Mouse (Mus musculus): ENCODE measurements around the gene Txlna. TPM values are rescaled to one million over a fixed set of nuclear protein-coding genes. Genes with fewer than 3 reads are reported as not detected.

Gene Txlna
- total and polyA plus RNA-seq, 3 experiments, result 68.9 to 69.5 TPM; not detected in 1

DNA sequence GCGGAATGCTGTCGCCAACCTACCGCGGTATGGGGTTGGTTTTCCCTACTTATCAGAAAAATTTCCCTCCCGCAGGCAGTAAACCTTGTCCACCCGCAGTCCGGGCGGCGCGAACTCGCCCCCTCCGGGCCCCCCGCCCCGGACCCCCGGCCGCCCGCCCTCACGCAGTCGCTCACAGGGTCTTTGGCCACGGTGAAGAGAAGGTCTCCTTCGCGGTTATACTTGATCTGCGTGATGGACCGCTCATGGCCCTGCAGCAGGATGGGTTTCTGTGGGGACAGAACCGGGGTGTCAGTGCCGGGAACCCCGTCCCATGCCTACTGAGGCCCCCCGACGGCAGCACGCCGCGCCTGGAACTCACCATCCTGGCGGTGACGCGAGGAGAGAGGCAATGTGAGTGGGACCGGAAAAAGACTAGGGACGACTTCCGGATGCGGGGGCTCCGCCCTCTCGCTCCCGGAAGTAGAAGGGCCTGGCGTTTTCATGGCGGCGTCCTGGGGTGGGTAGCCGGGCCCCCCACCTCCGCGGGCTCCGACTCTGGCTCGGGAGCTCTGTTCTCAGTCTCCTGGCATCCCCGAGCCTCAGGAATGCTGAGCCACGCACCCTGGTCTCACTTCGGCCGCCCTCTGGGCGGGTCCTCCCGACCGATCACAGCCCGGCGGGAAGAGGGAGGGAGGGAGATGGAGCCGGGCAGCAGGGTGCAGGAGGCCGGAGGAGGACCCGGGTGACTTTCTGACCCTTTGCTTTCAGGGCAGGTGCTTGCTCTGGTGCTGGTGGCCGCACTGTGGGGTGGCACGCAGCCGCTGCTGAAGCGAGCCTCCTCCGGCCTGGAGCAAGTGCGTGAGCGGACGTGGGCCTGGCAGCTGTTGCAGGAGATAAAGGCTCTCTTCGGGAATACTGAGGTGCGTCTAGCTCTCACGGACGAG is 40.4 kb downstream of the Txlna start, which contains the start of the genes Eif3i and Tmem234 (continued):
- 0 out of 2 replicates have a peak, but pooled peaks have one; percentile 60 for TF ChIP-seq ZMIZ1 (IDR thresholded peaks at IDR 0.05; ENCODE audit: low read depth, low read length)
- TF ChIP-seq MXI1 (IDR thresholded peaks at IDR 0.05; ENCODE audit: low read depth, low read length), result peak; percentile 96
- no peak for TF ChIP-seq CHD1 (IDR thresholded peaks at IDR 0.05; ENCODE audit: low read depth, low read length)
- 0 out of 2 replicates have a peak, but pooled peaks have one; percentile 27 for TF ChIP-seq E2F4 (IDR thresholded peaks at IDR 0.05; ENCODE audit: borderline replicate concordance, low read depth, low read length)
- no peak for TF ChIP-seq MAFK (IDR thresholded peaks at IDR 0.05; ENCODE audit: borderline replicate concordance, low read depth, low read length)

DNA sequence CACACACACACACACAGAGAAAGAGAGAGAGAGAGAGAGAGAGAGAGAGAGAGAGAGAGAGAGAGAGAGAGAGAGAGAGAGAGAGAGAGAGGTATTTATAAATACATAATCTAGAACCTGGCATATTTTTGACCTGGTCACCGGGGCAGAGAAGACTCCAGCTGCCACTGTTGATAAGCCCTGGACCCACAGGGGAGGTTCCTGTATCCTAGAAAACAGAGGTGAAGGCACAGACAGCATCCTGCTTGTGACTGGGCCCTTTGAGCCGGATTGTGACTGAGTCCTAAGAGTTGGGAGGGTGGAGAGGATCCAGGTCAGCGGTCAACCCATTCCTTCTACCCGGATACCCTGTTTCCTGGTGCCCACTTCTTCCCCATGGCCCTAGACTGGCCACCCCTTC is 52.0 kb downstream of the Txlna start:
- no peaks in the 10 kb centered on the region; the same call in 1 of the 2 replicates for H3K79me2 ChIP-seq (ENCODE audit: control insufficient read depth, insufficient read depth, low read length, poor library complexity)
- H3K27me3 ChIP-seq (ENCODE audit: control insufficient read depth in 1 of 2, insufficient read depth in 2 of 2, low read length in 2 of 2), result no peaks in the 10 kb centered on the region
- TF ChIP-seq TAL1 (IDR thresholded peaks at IDR 0.05; ENCODE audit: low read length) (peak; percentile 19; the same call in 1 of the 2 replicates), GABPA (IDR thresholded peaks at IDR 0.05; ENCODE audit: low read depth, low read length) (no peak), SMC3 (IDR thresholded peaks at IDR 0.05; ENCODE audit: low read depth, low read length) (no peak), CHD2 (IDR thresholded peaks at IDR 0.05; ENCODE audit: low read length) (no peak)
- no peak overlapping the region for H3K27ac ChIP-seq (ENCODE audit: control insufficient read depth, low read depth, low read length)
- no peak for DNase-seq (ENCODE audit: low read depth, low spot score)
- no peaks in the 10 kb centered on the region for H3K4me1 ChIP-seq (ENCODE audit: control insufficient read depth in 1 of 2, insufficient read depth in 2 of 2, low read length in 2 of 2)
- no peak overlapping the region for H3K9ac ChIP-seq (ENCODE audit: control insufficient read depth, low read depth, low read length, poor library complexity, severe bottlenecking)
- no peaks in the 10 kb centered on the region for H3K9me3 ChIP-seq (replicated peaks; ENCODE audit: insufficient read depth, low read length)
- H3K36me3 ChIP-seq (ENCODE audit: control insufficient read depth in 1 of 2, insufficient read depth in 2 of 2, low read length in 2 of 2), result no peaks in the 10 kb centered on the region; a peak in 1 of 4 replicates
- no peak overlapping the region for H3K4me3 ChIP-seq (ENCODE audit: control insufficient read depth in 1 of 2, insufficient read depth in 1 of 2, low read depth in 2 of 2, low read length in 2 of 2)

DNA sequence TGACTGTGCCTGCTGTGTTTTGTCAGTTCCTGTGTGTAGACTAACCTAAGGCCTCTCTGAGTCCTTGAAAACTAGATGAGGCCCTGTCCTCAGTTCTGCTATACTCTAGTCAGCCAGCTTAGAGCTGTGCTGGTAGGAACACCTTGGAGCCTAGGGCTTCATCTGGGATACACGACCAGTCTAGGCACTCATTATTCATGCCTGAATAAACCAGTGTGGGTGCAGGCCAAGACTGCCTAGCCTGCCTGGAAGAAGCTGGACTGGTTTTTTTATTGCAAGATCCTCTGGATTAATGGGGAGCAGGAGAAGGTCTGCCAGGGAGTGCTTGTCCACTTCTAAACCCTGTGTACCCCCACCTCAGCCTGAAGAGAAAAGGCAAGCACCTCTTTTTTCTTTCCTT is 53.9 kb downstream of the Txlna start:
- Histone ChIP-seq H3K79me2 (ENCODE audit: control insufficient read depth, insufficient read depth, low read length, poor library complexity) (no peaks in the 10 kb centered on the region; the same call in 1 of the 2 replicates), H3K4me3 (ENCODE audit: control insufficient read depth in 1 of 2, insufficient read depth in 1 of 2, low read depth in 2 of 2, low read length in 2 of 2) (no peak overlapping the region), H3K9ac (ENCODE audit: control insufficient read depth, low read depth, low read length, poor library complexity, severe bottlenecking) (no peak overlapping the region), H3K9me3 (replicated peaks; ENCODE audit: insufficient read depth, low read length) (no peaks in the 10 kb centered on the region), H3K27ac (ENCODE audit: control insufficient read depth, low read depth, low read length) (no peak overlapping the region), H3K27me3 (ENCODE audit: control insufficient read depth in 1 of 2, insufficient read depth in 2 of 2, low read length in 2 of 2) (no peaks in the 10 kb centered on the region), H3K36me3 (ENCODE audit: control insufficient read depth in 1 of 2, insufficient read depth in 2 of 2, low read length in 2 of 2) (no peaks in the 10 kb centered on the region; a peak in 1 of 4 replicates), H3K4me1 (ENCODE audit: control insufficient read depth in 1 of 2, insufficient read depth in 2 of 2, low read length in 2 of 2) (0 out of 4 replicates have a peak, but pooled peaks cover 0 to 3% of the 10 kb centered on the region in 2 experiments)
- no peak for DNase-seq (ENCODE audit: low read depth, low spot score)
- TF ChIP-seq SMC3 (IDR thresholded peaks at IDR 0.05; ENCODE audit: low read depth, low read length) (no peak), KAT2A (conservative IDR thresholded peaks at IDR 0.05; ENCODE audit: low read depth, low read length) (no peak), CHD1 (IDR thresholded peaks at IDR 0.05; ENCODE audit: low read depth, low read length) (no peak), TCF12 (IDR thresholded peaks at IDR 0.05; ENCODE audit: low read depth, low read length) (no peak), GATA1 (IDR thresholded peaks at IDR 0.05; ENCODE audit: low read depth, low read length) (no peak), MYC (IDR thresholded peaks at IDR 0.05; ENCODE audit: low read depth, low read length) (no peak), MYB (IDR thresholded peaks at IDR 0.05; ENCODE audit: low read depth, low read length) (no peak), USF1 (IDR thresholded peaks at IDR 0.05; ENCODE audit: low read depth, low read length) (no peak)

Measured in MEL (cell line).